Mouse (Mus musculus) layer of hippocampus, postnatal 36 days (tissue): ENCODE measurements around the gene Kdm5b. TPM values are rescaled to one million over a fixed set of nuclear protein-coding genes. Genes with fewer than 3 reads are reported as not detected.

ENCODE experiments used
- DNase-seq, 2 experiments: peaks; one replicate each; pipeline ENCODE4 v3.0.0; 2022
- total RNA-seq, 2 experiments: library from RNA; stranded (reverse); gene quantifications; 2 replicates each; pipeline ENCODE4 v1.2.3; 2021

Kdm5b gene
- total RNA-seq, 2 experiments from 2014 or later = 72.0 to 73.4 TPM

GRCm38 (mm10) chr1:134650816-134651215 lies 90.8 kb downstream of the Kdm5b start:
- no peak for DNase-seq

GRCm38 (mm10) chr1:134651268-134651850 lies 91.4 kb downstream of the Kdm5b start:
- DNase-seq = peak; percentile 43 to 52

- DNase-seq = no peak
Observed at GRCm38 (mm10) chr1:134651851-134652398, 92.0 kb downstream of the Kdm5b start.

- DNase-seq = no peak
Observed at GRCm38 (mm10) chr1:134653603-134654257, 93.8 kb downstream of the Kdm5b start.

GRCm38 (mm10) chr1:134658841-134659240 lies 98.9 kb downstream of the Kdm5b start:
- no peak for DNase-seq

GRCm38 (mm10) chr1:134660163-134660562 lies 100.2 kb downstream of the Kdm5b start:
- no peak for DNase-seq

GRCm38 (mm10) chr1:134671234-134672070 lies 111.5 kb downstream of the Kdm5b start:
- no peak for DNase-seq

- no peak for DNase-seq
Observed at GRCm38 (mm10) chr1:134674312-134674711, 114.3 kb downstream of the Kdm5b start.

- DNase-seq = no peak
Observed at GRCm38 (mm10) chr1:134679445-134679844, 119.5 kb downstream of the Kdm5b start.

GRCm38 (mm10) chr1:134680617-134681016 lies 120.6 kb downstream of the Kdm5b start:
- no peak for DNase-seq

GRCm38 (mm10) chr1:134682460-134682859 lies 122.5 kb downstream of the Kdm5b start:
- no peak for DNase-seq

Other genes starting within 250 kb of the Kdm5b start
- 10 to 100 TPM; 68.8 to 70.0 TPM for gene Ppfia4, start 227.2 kb upstream of the Kdm5b start, total RNA-seq
- 10 to 100 TPM; 70.5 to 75.0 TPM for gene Tmem183a, start 198.2 kb upstream of the Kdm5b start, total RNA-seq
- not detected for gene 4933406M09Rik, start 174.2 kb upstream of the Kdm5b start, total RNA-seq
- gene Cyb5r1, start 154.6 kb upstream of the Kdm5b start, total RNA-seq = 10 to 100 TPM; 27.2 to 29.4 TPM
- 10 to 100 TPM; 57.5 to 57.7 TPM for gene Adipor1, start 144.8 kb upstream of the Kdm5b start, total RNA-seq
- 10 to 100 TPM; 43.8 to 44.9 TPM for gene Klhl12, start 104.6 kb upstream of the Kdm5b start, total RNA-seq
- 10 to 100 TPM; 25.2 to 26.1 TPM for gene Rabif, start 65.5 kb upstream of the Kdm5b start, total RNA-seq
- not detected for gene Mgat4e, start 10.5 kb upstream of the Kdm5b start, total RNA-seq
- 10 to 100 TPM; 21.4 to 23.5 TPM for gene Syt2, start 86.5 kb downstream of the Kdm5b start, total RNA-seq